Mouse (Mus musculus): ENCODE results near the gene Nfkbia.

Gene Nfkbia

GRCm38 (mm10) chr12:55492184-55492898 is at the start of gene Nfkbia:
TSS of gene Nfkbia (minus strand) at chr12:55492647.
- peak; percentile 85 to 91 for DNase-seq (ENCODE audit: low spot score in 2 of 2)

GRCm38 (mm10) chr12:55539157-55539556 is 46.7 kb upstream of the Nfkbia start:
- DNase-seq (ENCODE audit: low spot score in 2 of 2): no peak

- no peak for DNase-seq (ENCODE audit: low spot score in 2 of 2)
Observed at GRCm38 (mm10) chr12:55538328-55538971, 46.0 kb upstream of the Nfkbia start.

- DNase-seq (ENCODE audit: low spot score in 2 of 2): no peak
Observed at GRCm38 (mm10) chr12:55537742-55538141, 45.3 kb upstream of the Nfkbia start.

- no peak for DNase-seq (ENCODE audit: low spot score in 2 of 2)
Observed at GRCm38 (mm10) chr12:55536537-55537135, 44.2 kb upstream of the Nfkbia start.

GRCm38 (mm10) chr12:55526983-55527752 is 34.7 kb upstream of the Nfkbia start:
- DNase-seq (ENCODE audit: low spot score in 2 of 2): peak in 1 of 2 experiments; percentile 44

GRCm38 (mm10) chr12:55518061-55518738 is 25.8 kb upstream of the Nfkbia start:
- peak; percentile 57 to 74 for DNase-seq (ENCODE audit: low spot score in 2 of 2)

- DNase-seq (ENCODE audit: low spot score in 2 of 2): no peak
Observed at GRCm38 (mm10) chr12:55508817-55509216, 16.4 kb upstream of the Nfkbia start.

- no peak for DNase-seq (ENCODE audit: low spot score in 2 of 2)
Observed at GRCm38 (mm10) chr12:55507332-55507935, 15.0 kb upstream of the Nfkbia start.

GRCm38 (mm10) chr12:55506029-55506330 is 13.5 kb upstream of the Nfkbia start:
- DNase-seq (ENCODE audit: low spot score in 2 of 2): peak; percentile 49 to 67

GRCm38 (mm10) chr12:55505314-55506028 is 13.0 kb upstream of the Nfkbia start:
- no peak for DNase-seq (ENCODE audit: low spot score in 2 of 2)

GRCm38 (mm10) chr12:55499031-55499430 is 6.6 kb upstream of the Nfkbia start:
- peak; percentile 70 to 85 for DNase-seq (ENCODE audit: low spot score in 2 of 2)

GRCm38 (mm10) chr12:55497737-55498136 is 5.3 kb upstream of the Nfkbia start:
- DNase-seq (ENCODE audit: low spot score in 2 of 2): no peak

- no peak for DNase-seq (ENCODE audit: low spot score in 2 of 2)
Observed at GRCm38 (mm10) chr12:55495902-55496605, 3.6 kb upstream of the Nfkbia start.

- peak in 1 of 2 experiments; percentile 62 for DNase-seq (ENCODE audit: low spot score in 2 of 2)
Observed at GRCm38 (mm10) chr12:55495114-55495901, 2.9 kb upstream of the Nfkbia start.

GRCm38 (mm10) chr12:55493381-55493780 is 934 bp upstream of the Nfkbia start:
- no peak for DNase-seq (ENCODE audit: low spot score in 2 of 2)

GRCm38 (mm10) chr12:55492941-55493340 is 494 bp upstream of the Nfkbia start:
- DNase-seq (ENCODE audit: low spot score in 2 of 2): no peak

- peak; percentile 79 to 91 for DNase-seq (ENCODE audit: low spot score in 2 of 2)
Observed at GRCm38 (mm10) chr12:55491516-55492183, 797 bp downstream of the Nfkbia start.

All from cerebellum, postnatal 4 days (tissue).